Mouse (Mus musculus): Measurements from ENCODE around the gene Bdh2. TPM values are rescaled to one million over a fixed set of nuclear protein-coding genes. Genes with fewer than 3 reads are reported as not detected.

The Bdh2 gene
- total RNA-seq, 2 experiments from 2014 or later = 1.7 to 1.9 TPM

- DNase-seq (ENCODE audit: extremely low spot score in 1 of 2, low spot score in 2 of 2) = no peak
- intact Hi-C loops (cut with DNase I) = loop anchor here (10.0 kb wide), 2 partner anchors 296 to 566 kb away; no protein-coding TSS in a partner anchor
These were observed 8.1 kb downstream of the Bdh2 start for GRCm38 (mm10) chr3:135289148-135289547.

GRCm38 (mm10) chr3:135290249-135290894 is 9.4 kb downstream of the Bdh2 start:
- intact Hi-C loops (cut with DNase I) = loop anchor here (2.0 to 5.0 kb wide), 2 partner anchors 112 to 440 kb away; no protein-coding TSS in a partner anchor
- peak; percentile 64 to 67 for DNase-seq (ENCODE audit: extremely low spot score in 1 of 2, low spot score in 2 of 2)

GRCm38 (mm10) chr3:135293703-135294102 is 12.7 kb downstream of the Bdh2 start:
- no peak for DNase-seq (ENCODE audit: extremely low spot score in 1 of 2, low spot score in 2 of 2)
- intact Hi-C loops (cut with DNase I) = loop anchor here (5.0 kb wide), 1 partner anchor 109 kb away; no protein-coding TSS in a partner anchor

- intact Hi-C loops (cut with DNase I) = no loop called here
- no peak for DNase-seq (ENCODE audit: extremely low spot score in 1 of 2, low spot score in 2 of 2)
These were observed 14.5 kb downstream of the Bdh2 start for GRCm38 (mm10) chr3:135295559-135295958.

- intact Hi-C loops (cut with DNase I) = no loop called here
- DNase-seq (ENCODE audit: extremely low spot score in 1 of 2, low spot score in 2 of 2) = no peak
These were observed 17.5 kb downstream of the Bdh2 start for GRCm38 (mm10) chr3:135298560-135298959.

GRCm38 (mm10) chr3:135300081-135300480 is 19.1 kb downstream of the Bdh2 start:
- intact Hi-C loops (cut with DNase I) = no loop called here
- DNase-seq (ENCODE audit: extremely low spot score in 1 of 2, low spot score in 2 of 2) = no peak

- no peak for DNase-seq (ENCODE audit: extremely low spot score in 1 of 2, low spot score in 2 of 2)
- intact Hi-C loops (cut with DNase I) = no loop called here
These were observed 23.0 kb downstream of the Bdh2 start for GRCm38 (mm10) chr3:135304060-135304459.

GRCm38 (mm10) chr3:135304566-135304965 is 23.5 kb downstream of the Bdh2 start:
- intact Hi-C loops (cut with DNase I) = no loop called here
- no peak for DNase-seq (ENCODE audit: extremely low spot score in 1 of 2, low spot score in 2 of 2)

- intact Hi-C loops (cut with DNase I) = no loop called here
- peak in 1 of 2 experiments; percentile 51 for DNase-seq (ENCODE audit: extremely low spot score in 1 of 2, low spot score in 2 of 2)
These were observed 26.6 kb downstream of the Bdh2 start, which contains the start of gene Slc9b2 for GRCm38 (mm10) chr3:135307411-135308259. TSS of gene Slc9b2 (plus strand) at chr3:135307700.

GRCm38 (mm10) chr3:135312916-135313491 is 32.0 kb downstream of the Bdh2 start:
- no peak for DNase-seq (ENCODE audit: extremely low spot score in 1 of 2, low spot score in 2 of 2)
- intact Hi-C loops (cut with DNase I) = no loop called here

- intact Hi-C loops (cut with DNase I) = no loop called here
These were observed 32.7 kb downstream of the Bdh2 start for GRCm38 (mm10) chr3:135313727-135314126.

GRCm38 (mm10) chr3:135314811-135315210 is 33.8 kb downstream of the Bdh2 start:
- DNase-seq (ENCODE audit: extremely low spot score in 1 of 2, low spot score in 2 of 2) = no peak
- intact Hi-C loops (cut with DNase I) = no loop called here

More at GRCm38 (mm10) chr3:135313727-135314126, 32.7 kb downstream of the Bdh2 start:
- DNase-seq (ENCODE audit: extremely low spot score in 1 of 2, low spot score in 2 of 2) = no peak

GRCm38 (mm10) chr3:135315720-135316425 is 34.9 kb downstream of the Bdh2 start:
- DNase-seq (ENCODE audit: extremely low spot score in 1 of 2, low spot score in 2 of 2) = no peak
- intact Hi-C loops (cut with DNase I) = no loop called here

GRCm38 (mm10) chr3:135318331-135318730 is 37.3 kb downstream of the Bdh2 start:
- DNase-seq (ENCODE audit: extremely low spot score in 1 of 2, low spot score in 2 of 2) = no peak
- intact Hi-C loops (cut with DNase I) = no loop called here

GRCm38 (mm10) chr3:135324354-135324753 is 43.3 kb downstream of the Bdh2 start:
- intact Hi-C loops (cut with DNase I) = no loop called here
- peak; percentile 9 to 46 for DNase-seq (ENCODE audit: extremely low spot score in 1 of 2, low spot score in 2 of 2)

- intact Hi-C loops (cut with DNase I) = no loop called here
- DNase-seq (ENCODE audit: extremely low spot score in 1 of 2, low spot score in 2 of 2) = no peak
These were observed 46.2 kb downstream of the Bdh2 start for GRCm38 (mm10) chr3:135327176-135327575.

GRCm38 (mm10) chr3:135327601-135328000 is 46.6 kb downstream of the Bdh2 start:
- DNase-seq (ENCODE audit: extremely low spot score in 1 of 2, low spot score in 2 of 2) = no peak
- intact Hi-C loops (cut with DNase I) = no loop called here

- intact Hi-C loops (cut with DNase I) = no loop called here
- peak in 1 of 2 experiments; percentile 46 for DNase-seq (ENCODE audit: extremely low spot score in 1 of 2, low spot score in 2 of 2)
These were observed 47.5 kb downstream of the Bdh2 start for GRCm38 (mm10) chr3:135328560-135328959.

GRCm38 (mm10) chr3:135332691-135333090 is 51.7 kb downstream of the Bdh2 start:
- intact Hi-C loops (cut with DNase I) = no loop called here
- no peak for DNase-seq (ENCODE audit: extremely low spot score in 1 of 2, low spot score in 2 of 2)

Data from left cerebral cortex, postnatal 10 days (tissue).